In the genomic region with DNA sequence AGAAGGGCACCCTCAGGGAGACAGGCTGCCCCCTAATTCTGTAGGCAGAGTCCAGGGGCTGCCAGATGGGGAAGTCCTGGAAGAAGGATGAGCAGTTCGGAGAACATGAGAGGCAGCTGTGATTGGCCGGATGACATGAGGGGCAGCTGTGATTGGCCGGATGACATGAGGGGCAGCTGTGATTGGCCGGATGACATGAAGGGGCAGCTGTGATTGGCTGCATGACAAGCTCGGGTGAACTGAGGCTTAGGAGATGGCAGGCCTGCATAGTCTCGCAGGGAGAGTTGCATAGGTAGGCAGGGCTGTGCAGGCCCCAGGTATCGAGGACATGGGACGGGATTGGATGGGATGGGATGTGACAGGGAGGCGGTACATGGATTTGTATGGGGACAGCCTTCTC, we compare ENCODE assay signal across 8 mouse cellular contexts. TPM values are rescaled to one million over a fixed set of nuclear protein-coding genes. Genes with fewer than 3 reads are reported as not detected.
DNase-seq lines count a peak whose midpoint lies in the region; ATAC-seq lines count a peak whose summit lies in the region.

No protein-coding gene starts in this region.

- peaks cover 1% of the 10 kb centered on the region; the same call in 1 of the 2 replicates for H3K4me1 ChIP-seq in forebrain, embryonic 11.5 days (replicated peaks; ENCODE audit: control insufficient read depth, insufficient read depth, low read length)

- WGBS in forebrain, embryonic 11.5 days, result 8% methylated on average over 9 of the region's 9 CpGs

- H3K36me3 ChIP-seq in forebrain, embryonic 11.5 days (ENCODE audit: control insufficient read depth, insufficient read depth, low read length), result no peaks in the 10 kb centered on the region
- no peaks in the 10 kb centered on the region for H3K36me3 ChIP-seq in splenic B cell, adult 2 months (ENCODE audit: control insufficient read depth, insufficient read depth, low read length, poor library complexity, severe bottlenecking)

- H3K27ac ChIP-seq in forebrain, embryonic 11.5 days (ENCODE audit: low read depth, low read length), result no peak overlapping the region

- no peak for ATAC-seq in cerebellum, adult (ENCODE audit: insufficient number of reproducible peaks, low FRiP score, low TSS enrichment)
- ATAC-seq in forebrain, embryonic 11.5 days (replicated peaks; ENCODE audit: low FRiP score), result peak; percentile 86

- H3K4me2 ChIP-seq in forebrain, embryonic 11.5 days (ENCODE audit: low read depth, low read length, severe bottlenecking), result peak overlapping the region; percentile 24; the same call in 1 of the 2 replicates

- DNase-seq in cerebellum, postnatal 25 days, result peak; percentile 26 to 51
- DNase-seq in A20 (ENCODE audit: low read depth, low spot score), result peak; percentile 58
- peak; percentile 75 for DNase-seq in forebrain, embryonic 11.5 days (ENCODE audit: low spot score)
- peak; percentile 18 for DNase-seq in liver
- peak; percentile 16 for DNase-seq in splenic B cell, adult 2 months (ENCODE audit: low read depth, low spot score)
- DNase-seq in cerebellum, adult 8-10 months, result no peak
- DNase-seq in natural killer cell, adult 2 months (ENCODE audit: low spot score in 2 of 2), result no peak

- H3K4me3 ChIP-seq in forebrain, embryonic 11.5 days (ENCODE audit: low read depth, low read length), result no peak overlapping the region

- no peaks in the 10 kb centered on the region; the same call in 1 of the 2 replicates for H3K27me3 ChIP-seq in forebrain, embryonic 11.5 days (ENCODE audit: control insufficient read depth, insufficient read depth, low read length)
- H3K27me3 ChIP-seq in splenic B cell, adult 2 months (ENCODE audit: control insufficient read depth, insufficient read depth, low read length, poor library complexity, severe bottlenecking), result no peaks in the 10 kb centered on the region

- H3K9me3 ChIP-seq in forebrain, embryonic 11.5 days (ENCODE audit: control insufficient read depth, low read length), result no peaks in the 10 kb centered on the region

- H3K9ac ChIP-seq in forebrain, embryonic 11.5 days (ENCODE audit: low read length), result no peak overlapping the region

RNA-seq across cellular contexts. Expression of a gene that starts 13.7 kb away (rescaled TPM):
- polyA plus RNA-seq in forebrain, embryonic 11.5 days (2014; fragmentation: Nextera tagmentation; extraction: Ambion mirVana), result 2.5 and 3.0 TPM in 2 replicates

RNA-seq across cellular contexts. Expression of a gene that starts 17.2 kb away (rescaled TPM):
- 18.0 and 18.8 TPM in 2 replicates for polyA plus RNA-seq in forebrain, embryonic 11.5 days (2014; fragmentation: Nextera tagmentation; extraction: Ambion mirVana)

RNA-seq across cellular contexts. Expression of a gene that starts 41.8 kb away (rescaled TPM):
- 16.3 and 18.4 TPM in 2 replicates for polyA plus RNA-seq in forebrain, embryonic 11.5 days (2014; fragmentation: Nextera tagmentation; extraction: Ambion mirVana)

Comparison
In these comparisons a context has a peak if more than half of its experiments do, and no peak if none do; other contexts are left out.
1. DNase-seq: peak in cerebellum, postnatal 25 days (2 of 2), A20 (single experiment), forebrain, embryonic 11.5 days (single experiment), liver (single experiment) and splenic B cell, adult 2 months (single experiment); none in cerebellum, adult 8-10 months (single experiment) and natural killer cell, adult 2 months (0 of 2).